Mouse (Mus musculus) bone marrow macrophage, adult 2 months (primary cell): ENCODE results near the gene Pidd1.

Source experiments
- CTCF ChIP-seq: IDR thresholded peaks from 2 replicates; pipeline ENCODE4 v1.5.1; 2012; ENCODE audit warnings: low read depth, mild to moderate bottlenecking, low read length, moderate library complexity
- POLR2A ChIP-seq: IDR thresholded peaks from 2 replicates; pipeline ENCODE4 v1.6.1; 2012; ENCODE audit warnings: mild to moderate bottlenecking, low read depth, low read length, borderline replicate concordance

DNA sequence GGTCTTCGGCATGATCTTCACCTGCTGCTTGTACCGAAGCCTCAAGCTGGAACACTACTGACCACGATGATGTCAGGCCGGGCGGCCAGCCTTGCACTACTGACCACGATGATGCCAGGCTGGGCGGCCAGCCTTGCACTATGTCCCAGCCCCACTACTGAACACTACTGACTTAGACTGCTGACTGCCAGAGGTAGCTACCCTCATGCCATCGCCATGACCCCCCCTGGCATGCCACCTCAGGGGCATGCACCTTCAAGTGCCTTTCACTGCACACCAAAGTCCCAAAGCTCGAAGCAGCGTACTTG lies 26.8 kb upstream of the Pidd1 start:
- no peak for TF ChIP-seq CTCF
- no peak for TF ChIP-seq POLR2A
